18 mouse cellular contexts compared by ENCODE assay signal in genomic region chr2:129563944-129564709, GRCm38 (mm10). TPM values are rescaled to one million over a fixed set of nuclear protein-coding genes. Genes with fewer than 3 reads are reported as not detected.
A peak's percentile ranks its signal among the peaks of the same experiment; 100 is the strongest.
DNase-seq lines count a peak whose midpoint lies in the region; ATAC-seq and TF ChIP-seq lines count a peak whose summit lies in the region.
"Had no signal": no experiment of that assay in that cellular context is flagged by ENCODE, and none has a peak within 500 bp of the region (broad histone marks: within the 10 kb centered on the region; RNA-seq: fewer than 3 reads in every experiment).

No protein-coding gene starts in this region.

- H3K27ac ChIP-seq in layer of hippocampus, adult 2 months, result peak overlapping the region; percentile 85
- H3K27ac ChIP-seq in cortical plate, adult 2 months (ENCODE audit: insufficient read depth, low read length), result peak overlapping the region; percentile 47
- peak overlapping the region; percentile 63 for H3K27ac ChIP-seq in midbrain, embryonic 14.5 days (replicated peaks; ENCODE audit: low read depth, low read length)
- H3K27ac ChIP-seq: heart, embryonic 10.5 days; midbrain, embryonic 12.5 days had no signal

- no peak overlapping the region for H3K9ac ChIP-seq in midbrain, embryonic 14.5 days (replicated peaks; ENCODE audit: low read length)
- H3K9ac ChIP-seq: liver, postnatal 0 days; midbrain, embryonic 12.5 days had no signal

- no peaks in the 10 kb centered on the region for H3K27me3 ChIP-seq in midbrain, embryonic 14.5 days (ENCODE audit: control insufficient read depth, insufficient read depth, low read length)
- H3K27me3 ChIP-seq: midbrain, embryonic 12.5 days had no signal

- no peak for TF ChIP-seq POLR2A in cortical plate, adult 2 months (IDR thresholded peaks at IDR 0.05; ENCODE audit: extremely low read depth, insufficient read depth, low read length)

- H3K36me3 ChIP-seq in midbrain, embryonic 14.5 days (ENCODE audit: control insufficient read depth, insufficient read depth, low read length), result no peaks in the 10 kb centered on the region
- H3K36me3 ChIP-seq: heart, embryonic 10.5 days; midbrain, embryonic 12.5 days had no signal

- H3K4me3 ChIP-seq in layer of hippocampus, adult 2 months, result no peak overlapping the region
- H3K4me3 ChIP-seq in cortical plate, adult 2 months (ENCODE audit: insufficient read depth, low read length), result no peak overlapping the region
- no peak overlapping the region for H3K4me3 ChIP-seq in midbrain, embryonic 14.5 days (replicated peaks; ENCODE audit: low read depth, low read length)
- H3K4me3 ChIP-seq: heart, embryonic 10.5 days; midbrain, embryonic 12.5 days had no signal

- no peak for TF ChIP-seq CTCF in layer of hippocampus, adult 2 months (conservative IDR thresholded peaks at IDR 0.05)
- TF ChIP-seq CTCF in cortical plate, adult 2 months (IDR thresholded peaks at IDR 0.05; ENCODE audit: extremely low read depth, insufficient read depth, low read length), result no peak

- WGBS in midbrain, embryonic 14.5 days, result 41% methylated on average over 5 of the region's 5 CpGs

- H3K4me2 ChIP-seq in midbrain, embryonic 14.5 days (ENCODE audit: low read length), result no peak overlapping the region
- H3K4me2 ChIP-seq: midbrain, embryonic 12.5 days had no signal

- DNase-seq in embryo, embryonic 10 days (ENCODE audit: low spot score), result peak; percentile 28
- no peak for DNase-seq in embryo, embryonic 11 days
- DNase-seq in layer of hippocampus, adult 2 months (ENCODE audit: low spot score in 2 of 2), result no peak
- DNase-seq in layer of hippocampus, adult 11-12 months (ENCODE audit: low spot score), result no peak
- DNase-seq in midbrain, embryonic 14.5 days, result peak; percentile 55
- no peak for DNase-seq in testis, postnatal 14 days (ENCODE audit: low spot score)
- DNase-seq in adrenal gland, adult 2 months, result no peak
- DNase-seq: adrenal gland, postnatal 14 days; gastrocnemius, postnatal 36 days; heart, postnatal 14 days; kidney, postnatal 10 days; liver, postnatal 0 days had no signal

- H3K4me1 ChIP-seq in cortical plate, adult 2 months (ENCODE audit: control insufficient read depth, insufficient read depth, low read length), result peaks cover 20% of the 10 kb centered on the region
- H3K4me1 ChIP-seq in midbrain, embryonic 14.5 days (ENCODE audit: control insufficient read depth, insufficient read depth, low read length), result peaks cover 12% of the 10 kb centered on the region; the same call in 1 of the 2 replicates

- peak; percentile 53; the same call in 1 of the 2 replicates for ATAC-seq in midbrain, embryonic 14.5 days (ENCODE audit: low FRiP score, low TSS enrichment)
- ATAC-seq: intestine, embryonic 16.5 days; liver, postnatal 0 days had no signal

- H3K9me3 ChIP-seq in midbrain, embryonic 14.5 days (ENCODE audit: control insufficient read depth, low read length), result no peaks in the 10 kb centered on the region
- H3K9me3 ChIP-seq: heart, embryonic 10.5 days; midbrain, embryonic 12.5 days had no signal

RNA-seq across cellular contexts. Expression of gene F830045P16Rik, which starts 27.7 kb away (rescaled TPM):
- under 1 TPM; 0.38 to 0.54 TPM for total RNA-seq in layer of hippocampus, adult 2 months (2021)
- 0.08 TPM in 1 of 2 replicates, not detected in the other for polyA plus RNA-seq in cortical plate, adult 2 months (2012; rRNA removed)
- not detected in 2 replicates for polyA plus RNA-seq in midbrain, embryonic 14.5 days (2014; fragmentation: Nextera tagmentation; extraction: Ambion mirVana)
- not detected for total RNA-seq in adrenal gland, adult 2 months (2021)
- 0.04 TPM in 1 of 2 replicates, not detected in the other for polyA plus RNA-seq in adrenal gland, adult 2 months (2012; rRNA removed)
- total RNA-seq: adrenal gland, postnatal 14 days; gastrocnemius, postnatal 36 days had no signal
- polyA plus RNA-seq: intestine, embryonic 16.5 days; liver, postnatal 0 days; midbrain, embryonic 12.5 days; neural tube, embryonic 11.5 days; small intestine, adult 2 months had no signal

RNA-seq across cellular contexts. Expression of gene Sirpa, which starts 28.5 kb away (rescaled TPM):
- 100 to 1,000 TPM; 279 to 289 TPM for total RNA-seq in layer of hippocampus, adult 2 months (2021)
- polyA plus RNA-seq in cortical plate, adult 2 months (2012; rRNA removed), result 314 and 333 TPM in 2 replicates
- polyA plus RNA-seq in midbrain, embryonic 14.5 days (2014; fragmentation: Nextera tagmentation; extraction: Ambion mirVana), result 28.3 and 35.7 TPM in 2 replicates
- 10 to 100 TPM; 46.8 to 76.2 TPM for total RNA-seq in adrenal gland, adult 2 months (2021)
- polyA plus RNA-seq in adrenal gland, adult 2 months (2012; rRNA removed), result 61.9 and 111 TPM in 2 replicates

Comparison
In these comparisons a context has a peak if more than half of its experiments do, and no peak if none do; other contexts are left out.
1. DNase-seq: peak in embryo, embryonic 10 days (single experiment) and midbrain, embryonic 14.5 days (single experiment); none in embryo, embryonic 11 days (single experiment), layer of hippocampus, adult 2 months (0 of 2), layer of hippocampus, adult 11-12 months (single experiment), testis, postnatal 14 days (single experiment) and adrenal gland, adult 2 months (single experiment).
2. Peak in every context shown above with its lines, with median percentiles within 50 percentile points of each other: H3K27ac ChIP-seq.